Mouse (Mus musculus) central nervous system, embryonic 18 days (tissue): ENCODE measurements around the gene Npepps. TPM values are rescaled to one million over a fixed set of nuclear protein-coding genes. Genes with fewer than 3 reads are reported as not detected.

Experiments
- polyA plus RNA-seq: library from polyadenylated mRNA; depleted of rRNA; stranded (reverse); fragments of >200 nt; gene quantifications from 2 replicates; pipeline ENCODE4 v1.2.3, GENCODE M21; 2012; rRNA removed

Gene Npepps
- polyA plus RNA-seq = 110 and 113 TPM in 2 replicates

GRCm38 (mm10) chr11:97280216-97280861 lies at the start of gene Npepps:
Npepps (minus strand) TSS chr11:97280638.

DNA sequence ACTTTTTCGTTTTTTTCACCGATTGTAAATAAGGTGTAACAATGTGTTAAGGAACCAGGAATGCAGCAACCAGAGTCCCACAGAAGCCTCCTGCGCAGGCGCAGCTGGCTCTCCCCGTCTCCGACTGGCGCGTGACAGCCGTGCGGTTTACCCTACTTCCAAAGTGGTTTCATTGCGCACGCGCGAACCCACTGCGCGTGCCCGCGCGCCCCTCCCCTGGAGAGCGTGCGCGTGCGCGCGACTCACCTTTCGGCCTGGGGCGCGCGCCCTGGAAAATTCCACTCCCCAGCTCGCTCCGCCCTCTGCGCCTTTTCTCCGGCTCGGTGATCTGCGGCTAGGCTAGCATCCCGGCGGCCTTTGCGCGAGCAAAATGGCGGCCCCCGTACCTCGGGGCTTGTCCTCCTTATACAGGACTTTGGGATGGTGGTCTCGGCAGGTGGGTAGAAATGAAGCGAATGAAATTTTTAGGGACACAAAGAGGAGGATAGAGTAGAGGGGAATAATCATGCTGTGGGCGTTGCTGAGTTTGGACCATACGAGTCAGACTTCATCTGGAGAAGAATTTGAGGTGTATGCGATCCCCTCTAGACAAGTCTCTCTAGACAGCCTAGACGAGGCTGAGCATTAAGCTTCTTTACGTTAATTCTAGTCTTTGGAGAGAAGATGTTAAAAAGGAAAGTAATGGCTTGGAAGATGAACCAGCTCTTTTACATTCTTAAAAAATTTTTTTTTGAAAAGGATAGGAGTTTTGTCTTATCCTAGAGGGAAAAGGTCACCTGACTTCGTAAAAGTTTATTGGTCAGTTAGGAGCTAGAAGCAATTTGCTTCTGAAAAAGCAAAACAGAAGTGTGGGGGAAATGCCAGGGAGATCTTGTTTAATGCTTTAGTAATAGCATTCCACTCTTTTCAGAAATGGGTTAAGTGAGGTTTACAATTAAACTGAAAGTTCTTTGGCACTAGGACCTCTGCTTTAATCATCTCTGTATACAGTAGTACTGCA lies 35.4 kb upstream of the Npepps start, which contains the start of gene Mrpl45:
Mrpl45 (plus strand) TSS at position 213 of the 1,000 bp plus-strand sequence.

GRCm38 (mm10) chr11:97187764-97188642 lies 92.4 kb downstream of the Npepps start, which contains the start of gene Kpnb1:
Kpnb1 (minus strand) TSS chr11:97187881.

Other genes starting within 250 kb of the Npepps start
- gene Lrrc46, start 239.2 kb downstream of the Npepps start, polyA plus RNA-seq = 1.9 and 2.1 TPM in 2 replicates
- gene Mrpl10, start 239.1 kb downstream of the Npepps start, polyA plus RNA-seq = 55.0 and 58.4 TPM in 2 replicates
- 13.8 TPM in 2 replicates for gene Osbpl7, start 230.0 kb downstream of the Npepps start, polyA plus RNA-seq
- gene Tbx21, start 165.3 kb downstream of the Npepps start, polyA plus RNA-seq = 0.55 and 0.73 TPM in 2 replicates
- gene Tbkbp1, start 129.1 kb downstream of the Npepps start, polyA plus RNA-seq = 56.0 and 57.9 TPM in 2 replicates
- 92.2 and 97.5 TPM in 2 replicates for gene Kpnb1, start 92.8 kb downstream of the Npepps start, polyA plus RNA-seq
- 26.2 and 26.3 TPM in 2 replicates for gene Mrpl45, start 35.1 kb upstream of the Npepps start, polyA plus RNA-seq
- 0.25 and 0.34 TPM in 2 replicates for gene Gpr179, start 71.4 kb upstream of the Npepps start, polyA plus RNA-seq
- gene Socs7, start 81.9 kb upstream of the Npepps start, polyA plus RNA-seq = 35.7 and 37.6 TPM in 2 replicates
- gene Arhgap23, start 134.9 kb upstream of the Npepps start, polyA plus RNA-seq = 34.2 and 39.5 TPM in 2 replicates
- 0.08 and 0.09 TPM in 2 replicates for gene 4933428G20Rik, start 219.7 kb upstream of the Npepps start, polyA plus RNA-seq